Mouse (Mus musculus) spleen, embryonic (tissue): Measurements from ENCODE around the gene Cplane1.

Experiments
- CTCF ChIA-PET: fragments of 350-600 bp; sonication (Branson Sonifier 250); formaldehyde crosslinking; loops from one replicate; lab custom pipeline; 2022; lab: Charles Lee

Cplane1 gene

GRCm38 (mm10) chr15:8294150-8294549 lies 125.2 kb downstream of the Cplane1 start:
- CTCF ChIA-PET = no interaction called here

GRCm38 (mm10) chr15:8302944-8303343 lies 134.0 kb downstream of the Cplane1 start:
- CTCF ChIA-PET = no interaction called here

- CTCF ChIA-PET = interaction anchor here (0.8 kb wide), 1 partner anchor 33 kb away, joined by 3 read pairs; no protein-coding TSS in a partner anchor
Observed at GRCm38 (mm10) chr15:8305474-8305873, 136.6 kb downstream of the Cplane1 start.

GRCm38 (mm10) chr15:8317381-8317780 lies 148.5 kb downstream of the Cplane1 start:
- CTCF ChIA-PET = no interaction called here

GRCm38 (mm10) chr15:8319191-8319590 lies 150.3 kb downstream of the Cplane1 start:
- CTCF ChIA-PET = no interaction called here
